In the genomic region with DNA sequence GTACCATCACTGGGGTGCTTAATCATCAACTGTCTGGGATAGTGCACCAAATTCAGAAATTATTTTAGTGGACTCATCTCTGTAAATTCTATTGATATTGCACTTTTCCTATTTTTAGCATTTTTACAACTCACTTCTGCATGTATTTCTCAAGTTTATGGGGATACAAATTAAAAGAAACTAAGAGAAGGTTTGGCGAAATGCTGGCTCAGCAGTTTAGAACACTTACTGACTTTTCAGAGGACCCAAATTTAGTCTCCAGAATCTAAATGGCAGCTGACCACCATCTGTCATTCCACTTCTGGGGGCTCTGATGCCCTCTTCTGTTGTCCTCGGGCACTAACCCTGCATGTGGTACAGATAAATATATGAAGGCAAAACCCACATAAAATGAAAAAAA, we compare ENCODE assay signal across 35 mouse cellular contexts. TPM values are rescaled to one million over a fixed set of nuclear protein-coding genes. Genes with fewer than 3 reads are reported as not detected.
"Had no signal": no experiment of that assay in that cellular context is flagged by ENCODE, and none has a peak within 500 bp of the region (broad histone marks: within the 10 kb centered on the region; RNA-seq: fewer than 3 reads in every experiment).

No protein-coding gene starts in this region.

- H3K9ac ChIP-seq: heart, embryonic 12.5 days; heart, embryonic 13.5 days; heart, embryonic 15.5 days; hindbrain, embryonic 12.5 days; hindbrain, embryonic 13.5 days; hindbrain, embryonic 14.5 days; hindbrain, embryonic 15.5 days; intestine, embryonic 15.5 days; kidney, embryonic 15.5 days had no signal

- H3K27ac ChIP-seq: heart, embryonic 10.5 days; heart, embryonic 13.5 days; heart, embryonic 15.5 days; hindbrain, embryonic 10.5 days; hindbrain, embryonic 12.5 days; hindbrain, embryonic 13.5 days; hindbrain, embryonic 14.5 days; hindbrain, embryonic 15.5 days; hindbrain, postnatal 0 days; intestine, embryonic 15.5 days; kidney, embryonic 15.5 days; kidney, postnatal 0 days; layer of hippocampus, adult 2 months had no signal

- H3K4me3 ChIP-seq: heart, embryonic 10.5 days; heart, embryonic 12.5 days; heart, embryonic 13.5 days; heart, embryonic 15.5 days; hindbrain, embryonic 10.5 days; hindbrain, embryonic 12.5 days; hindbrain, embryonic 13.5 days; hindbrain, embryonic 15.5 days; intestine, embryonic 15.5 days; kidney, embryonic 15.5 days; layer of hippocampus, adult 2 months had no signal

- H3K9me3 ChIP-seq: heart, embryonic 10.5 days; heart, embryonic 13.5 days; heart, embryonic 15.5 days; hindbrain, embryonic 10.5 days; hindbrain, embryonic 12.5 days; hindbrain, embryonic 13.5 days; hindbrain, embryonic 15.5 days; intestine, embryonic 15.5 days; kidney, embryonic 15.5 days had no signal

- H3K4me1 ChIP-seq: heart, embryonic 10.5 days; heart, embryonic 12.5 days; heart, embryonic 13.5 days; heart, embryonic 15.5 days; hindbrain, embryonic 10.5 days; hindbrain, embryonic 12.5 days; hindbrain, embryonic 13.5 days; hindbrain, embryonic 15.5 days; intestine, embryonic 15.5 days; kidney, embryonic 15.5 days had no signal

- DNase-seq: heart, postnatal 10 days; heart, postnatal 14 days; heart, postnatal 36 days; heart, postnatal 4 days; kidney, adult 11 months; kidney, adult 18-20 months; kidney, adult 2 months; kidney, adult 8-10 months; kidney, adult 9 months; kidney, postnatal 10 days; kidney, postnatal 14 days; kidney, postnatal 25 days; kidney, postnatal 36 days; kidney, postnatal 4 days; layer of hippocampus, adult 9-11 months; layer of hippocampus, postnatal 36 days had no signal

- H3K36me3 ChIP-seq: heart, embryonic 10.5 days; heart, embryonic 12.5 days; heart, embryonic 13.5 days; heart, embryonic 15.5 days; hindbrain, embryonic 10.5 days; hindbrain, embryonic 12.5 days; hindbrain, embryonic 13.5 days; hindbrain, embryonic 15.5 days; intestine, embryonic 15.5 days; kidney, embryonic 15.5 days had no signal

- H3K27me3 ChIP-seq: heart, embryonic 12.5 days; heart, embryonic 13.5 days; heart, embryonic 15.5 days; hindbrain, embryonic 12.5 days; hindbrain, embryonic 13.5 days; hindbrain, embryonic 15.5 days; intestine, embryonic 15.5 days; kidney, embryonic 15.5 days had no signal

- H3K4me2 ChIP-seq: heart, embryonic 11.5 days; heart, embryonic 12.5 days; heart, embryonic 13.5 days; heart, embryonic 15.5 days; hindbrain, embryonic 12.5 days; hindbrain, embryonic 13.5 days; hindbrain, embryonic 14.5 days; hindbrain, embryonic 15.5 days; intestine, embryonic 15.5 days; kidney, embryonic 15.5 days had no signal

RNA-seq across cellular contexts. Expression of a gene that starts 22.1 kb away (rescaled TPM):
- total RNA-seq: heart, postnatal 10 days; heart, postnatal 14 days; heart, postnatal 25 days; heart, postnatal 36 days; heart, postnatal 4 days had no signal
- polyA plus RNA-seq: heart, embryonic 10.5 days; heart, embryonic 13.5 days; inflammation-experienced regulatory T-cells, adult 6 months; intestine, postnatal 0 days; kidney, adult 2 months; large intestine, adult 2 months had no signal
